Mouse (Mus musculus) mammary gland, adult 2 months (tissue): ENCODE measurements around the gene Pdpn. TPM values are rescaled to one million over a fixed set of nuclear protein-coding genes. Genes with fewer than 3 reads are reported as not detected.

ENCODE experiments used
- polyA plus RNA-seq: library from polyadenylated mRNA; depleted of rRNA; stranded (reverse); fragments of >200 nt; gene quantifications from 2 replicates; pipeline ENCODE4 v1.2.3, GENCODE M21; 2012; ENCODE audit warnings: low replicate concordance; rRNA removed

Pdpn gene
- polyA plus RNA-seq = 4.9 and 9.3 TPM in 2 replicates

GRCm38 (mm10) chr4:143299325-143300070, at the start of gene Pdpn:
Gene Pdpn, minus strand, starts transcription at chr4:143299564.

Other genes starting within 250 kb of the Pdpn start
- gene Prdm2, start 86.6 kb downstream of the Pdpn start, polyA plus RNA-seq = 10.0 and 11.2 TPM in 2 replicates
- gene Lrrc38, start 50.2 kb upstream of the Pdpn start, polyA plus RNA-seq = 8.2 TPM in 1 of 2 replicates, not detected in the other
- not detected in 2 replicates for gene Pramel1, start 94.9 kb upstream of the Pdpn start, polyA plus RNA-seq
- 5.3 and 9.7 TPM in 2 replicates for gene Pramef8, start 112.9 kb upstream of the Pdpn start, polyA plus RNA-seq
- gene Oog4, start 150.8 kb upstream of the Pdpn start, polyA plus RNA-seq = not detected in 2 replicates
- gene Gm13043, start 211.8 kb upstream of the Pdpn start, polyA plus RNA-seq = not detected in 2 replicates
- gene Gm13040, start 236.4 kb upstream of the Pdpn start, polyA plus RNA-seq = not detected in 2 replicates